Mouse (Mus musculus) heart, postnatal 0 days (tissue): ENCODE measurements around the gene Grid2. TPM values are rescaled to one million over a fixed set of nuclear protein-coding genes. Genes with fewer than 3 reads are reported as not detected.
"Not testable (repeated sequence)": the region's sequence is repeated elsewhere in the genome, so short reads cannot be mapped to it uniquely, and the experiment has no call there.

Experiments
- ATAC-seq: fragments of 200-750 bp; cut with Nextera tagmentation; 2 replicates; pipeline ENCODE4 v1.8.0; 2017; ENCODE audit warnings: low read depth, moderate number of reproducible peaks, moderate library complexity; ENCODE audit not compliant: insufficient read depth
- DNase-seq: peaks from one replicate; pipeline ENCODE4 v3.0.0-alpha.2; 2016; ENCODE audit warnings: low spot score
- H3K27ac ChIP-seq: fragments of 300-500 bp; sonication (generic); 2 replicates; pipeline ENCODE4 v1.5.1; 2014; ENCODE audit warnings: low read depth, mild to moderate bottlenecking
- H3K27me3 ChIP-seq: fragments of 300-500 bp; sonication (generic); 2 replicates; pipeline ENCODE4 v1.6.1; 2014; ENCODE audit warnings: low read length, mixed read lengths; ENCODE audit not compliant: control insufficient read depth, insufficient read depth
- H3K36me3 ChIP-seq: fragments of 300-500 bp; sonication (generic); replicated peaks from 2 replicates; pipeline ENCODE4 v1.6.1; 2014; ENCODE audit warnings: low read length, mixed read lengths; ENCODE audit not compliant: control insufficient read depth, insufficient read depth
- H3K4me1 ChIP-seq: fragments of 300-500 bp; sonication (generic); 2 replicates; pipeline ENCODE4 v1.6.1; 2014; ENCODE audit warnings: antibody characterized with exemption; ENCODE audit not compliant: control insufficient read depth, insufficient read depth
- H3K4me2 ChIP-seq: fragments of 300-500 bp; sonication (generic); 2 replicates; pipeline ENCODE4 v1.6.1; 2014; ENCODE audit warnings: low read depth, mild to moderate bottlenecking, low read length, moderate library complexity
- H3K4me3 ChIP-seq: fragments of 300-500 bp; sonication (generic); 2 replicates; pipeline ENCODE4 v1.5.1; 2014; ENCODE audit warnings: low read depth, low read length
- H3K9ac ChIP-seq: fragments of 300-500 bp; sonication (generic); replicated peaks from 2 replicates; pipeline ENCODE4 v1.6.1; 2014; ENCODE audit warnings: low read depth, low read length, mixed read lengths
- H3K9me3 ChIP-seq: fragments of 300-500 bp; sonication (generic); replicated peaks from 2 replicates; pipeline ENCODE4 v1.6.1; 2016; ENCODE audit warnings: low read length; ENCODE audit not compliant: control insufficient read depth
- CTCF ChIP-seq: IDR thresholded peaks from 2 replicates; pipeline ENCODE4 v1.5.1; 2016; ENCODE audit warnings: antibody characterized with exemption, control low read depth, low read depth
- EP300 ChIP-seq: IDR thresholded peaks from 2 replicates; pipeline ENCODE4 v1.6.1; 2016; ENCODE audit warnings: antibody characterized with exemption, low read depth
- WGBS: fragments of 180-500 bp; shearing (Covaris S2); extraction: QIAGEN DNeasy Blood & Tissue Kit; methylation state at CpG from one replicate; pipeline ENCODE4 v1.1.7; 2014; 5-methylcytosine and 5-hydroxymethylcytosine counted together
- polyA plus RNA-seq: library from polyadenylated mRNA; unstranded; fragments of >200 nt; fragmentation: Nextera tagmentation; extraction: Ambion mirVana; gene quantifications from 2 replicates; pipeline ENCODE4 v1.2.1, GENCODE M21; 2015
- total RNA-seq: library from RNA; depleted of rRNA; stranded (reverse); fragments of >200 nt; gene quantifications from 2 replicates; pipeline ENCODE4 v1.2.3, GENCODE M21; 2014; ENCODE audit warnings: low replicate concordance

Grid2 gene
- total and polyA plus RNA-seq, 2 experiments from 2014 or later: 0.10 to 0.27 TPM

- no peak overlapping the region for H3K27ac ChIP-seq
- WGBS: 60% methylated on average over 2 of the region's 2 CpGs
- H3K9ac ChIP-seq: no peak overlapping the region
- no peak for ATAC-seq
- H3K9me3 ChIP-seq: no peaks in the 10 kb centered on the region
- H3K27me3 ChIP-seq: no peaks in the 10 kb centered on the region
- H3K4me1 ChIP-seq: no peaks in the 10 kb centered on the region
- H3K36me3 ChIP-seq: no peaks in the 10 kb centered on the region
- no peak for TF ChIP-seq EP300
- TF ChIP-seq CTCF: no peak
- no peak overlapping the region for H3K4me3 ChIP-seq
- H3K4me2 ChIP-seq: no peak overlapping the region
- no peak for DNase-seq
Measured at GRCm38 (mm10) chr6:63531751-63532150, 276.1 kb downstream of the Grid2 start.

- Histone ChIP-seq H3K9me3 (no peaks in the 10 kb centered on the region), H3K27me3 (no peaks in the 10 kb centered on the region), H3K27ac (no peak overlapping the region), H3K4me3 (no peak overlapping the region), H3K4me1 (no peaks in the 10 kb centered on the region), H3K9ac (no peak overlapping the region), H3K36me3 (no peaks in the 10 kb centered on the region), H3K4me2 (no peak overlapping the region)
- DNase-seq (no peak), ATAC-seq (no peak)
- TF ChIP-seq EP300 (no peak), CTCF (no peak)
Measured at GRCm38 (mm10) chr6:63532901-63533300, 277.2 kb downstream of the Grid2 start.

- no peak overlapping the region for H3K4me3 ChIP-seq
- TF ChIP-seq CTCF: no peak
- no peak for TF ChIP-seq EP300
- no peak overlapping the region for H3K27ac ChIP-seq
- no peaks in the 10 kb centered on the region for H3K36me3 ChIP-seq
- H3K27me3 ChIP-seq: no peaks in the 10 kb centered on the region
- no peak overlapping the region for H3K4me2 ChIP-seq
- H3K9ac ChIP-seq: no peak overlapping the region
- no peaks in the 10 kb centered on the region for H3K9me3 ChIP-seq
- DNase-seq: no peak
- WGBS: 47% methylated on average over 4 of the region's 4 CpGs
- H3K4me1 ChIP-seq: no peaks in the 10 kb centered on the region
- no peak for ATAC-seq
Measured at GRCm38 (mm10) chr6:63547741-63548140, 292.1 kb downstream of the Grid2 start.

- not testable (repeated sequence) for H3K4me2 ChIP-seq
- WGBS: 79% methylated on average over 1 of the region's 1 CpGs
Measured at GRCm38 (mm10) chr6:63568741-63569140, 313.1 kb downstream of the Grid2 start.

GRCm38 (mm10) chr6:63590681-63591080, 335.0 kb downstream of the Grid2 start:
- ATAC-seq (no peak), DNase-seq (no peak)
- Histone ChIP-seq H3K36me3 (no peaks in the 10 kb centered on the region), H3K4me3 (no peak overlapping the region), H3K9me3 (no peaks in the 10 kb centered on the region), H3K4me2 (no peak overlapping the region), H3K27ac (no peak overlapping the region), H3K27me3 (no peaks in the 10 kb centered on the region), H3K4me1 (no peaks in the 10 kb centered on the region), H3K9ac (no peak overlapping the region)
- TF ChIP-seq CTCF (no peak), EP300 (no peak)
- WGBS: 60% methylated on average over 4 of the region's 4 CpGs

More at GRCm38 (mm10) chr6:63568741-63569140, 313.1 kb downstream of the Grid2 start:
- not testable (repeated sequence) for H3K27ac ChIP-seq, H3K36me3 ChIP-seq, DNase-seq, H3K4me1 ChIP-seq, H3K27me3 ChIP-seq, ATAC-seq, H3K4me3 ChIP-seq, H3K9me3 ChIP-seq, H3K9ac ChIP-seq

- WGBS: 52% methylated on average over 2 of the region's 2 CpGs
- Histone ChIP-seq H3K27me3 (no peaks in the 10 kb centered on the region), H3K4me2 (no peak overlapping the region), H3K9me3 (no peaks in the 10 kb centered on the region), H3K36me3 (no peaks in the 10 kb centered on the region), H3K4me3 (no peak overlapping the region), H3K27ac (no peak overlapping the region), H3K9ac (no peak overlapping the region), H3K4me1 (no peaks in the 10 kb centered on the region)
- no peak for DNase-seq
- no peak for TF ChIP-seq EP300
- ATAC-seq: no peak
Measured at GRCm38 (mm10) chr6:63609570-63609969, 353.9 kb downstream of the Grid2 start.
